Mouse (Mus musculus): ENCODE data around the gene Clns1a. TPM values are rescaled to one million over a fixed set of nuclear protein-coding genes. Genes with fewer than 3 reads are reported as not detected.

Gene Clns1a
- total and polyA plus RNA-seq, 2 experiments from 2014 or later, result 107 to 178 TPM

GRCm38 (mm10) chr7:97726080-97726479 is 29.6 kb downstream of the Clns1a start:
- Histone ChIP-seq H3K4me1 (ENCODE audit: insufficient read depth) (no peaks in the 10 kb centered on the region), H3K36me3 (ENCODE audit: insufficient read depth) (0 out of 2 replicates have a peak, but pooled peaks cover 4% of the 10 kb centered on the region), H3K27ac (ENCODE audit: low read depth, low read length) (no peak overlapping the region), H3K9me3 (ENCODE audit: low read length) (no peaks in the 10 kb centered on the region), H3K27me3 (ENCODE audit: insufficient read depth, low read length) (no peaks in the 10 kb centered on the region), H3K4me3 (ENCODE audit: low read depth, low read length) (no peak overlapping the region), H3K4me2 (ENCODE audit: low read depth) (no peak overlapping the region), H3K9ac (no peak overlapping the region)
- 72% methylated on average over 7 of the region's 7 CpGs for WGBS
- DNase-seq, result no peak
- ATAC-seq, result no peak
- TF ChIP-seq CTCF (IDR thresholded peaks at IDR 0.05; ENCODE audit: low read depth), result no peak

GRCm38 (mm10) chr7:97726778-97727177 is 30.3 kb downstream of the Clns1a start:
- ATAC-seq (no peak), DNase-seq (no peak)
- Histone ChIP-seq H3K36me3 (ENCODE audit: insufficient read depth) (0 out of 2 replicates have a peak, but pooled peaks cover 4% of the 10 kb centered on the region), H3K4me1 (ENCODE audit: insufficient read depth) (no peaks in the 10 kb centered on the region), H3K4me3 (ENCODE audit: low read depth, low read length) (no peak overlapping the region), H3K27ac (ENCODE audit: low read depth, low read length) (no peak overlapping the region), H3K9me3 (ENCODE audit: low read length) (no peaks in the 10 kb centered on the region), H3K9ac (no peak overlapping the region), H3K27me3 (ENCODE audit: insufficient read depth, low read length) (no peaks in the 10 kb centered on the region), H3K4me2 (ENCODE audit: low read depth) (no peak overlapping the region)
- WGBS, result 65% methylated on average over 7 of the region's 7 CpGs
- TF ChIP-seq CTCF (IDR thresholded peaks at IDR 0.05; ENCODE audit: low read depth), result no peak

DNA sequence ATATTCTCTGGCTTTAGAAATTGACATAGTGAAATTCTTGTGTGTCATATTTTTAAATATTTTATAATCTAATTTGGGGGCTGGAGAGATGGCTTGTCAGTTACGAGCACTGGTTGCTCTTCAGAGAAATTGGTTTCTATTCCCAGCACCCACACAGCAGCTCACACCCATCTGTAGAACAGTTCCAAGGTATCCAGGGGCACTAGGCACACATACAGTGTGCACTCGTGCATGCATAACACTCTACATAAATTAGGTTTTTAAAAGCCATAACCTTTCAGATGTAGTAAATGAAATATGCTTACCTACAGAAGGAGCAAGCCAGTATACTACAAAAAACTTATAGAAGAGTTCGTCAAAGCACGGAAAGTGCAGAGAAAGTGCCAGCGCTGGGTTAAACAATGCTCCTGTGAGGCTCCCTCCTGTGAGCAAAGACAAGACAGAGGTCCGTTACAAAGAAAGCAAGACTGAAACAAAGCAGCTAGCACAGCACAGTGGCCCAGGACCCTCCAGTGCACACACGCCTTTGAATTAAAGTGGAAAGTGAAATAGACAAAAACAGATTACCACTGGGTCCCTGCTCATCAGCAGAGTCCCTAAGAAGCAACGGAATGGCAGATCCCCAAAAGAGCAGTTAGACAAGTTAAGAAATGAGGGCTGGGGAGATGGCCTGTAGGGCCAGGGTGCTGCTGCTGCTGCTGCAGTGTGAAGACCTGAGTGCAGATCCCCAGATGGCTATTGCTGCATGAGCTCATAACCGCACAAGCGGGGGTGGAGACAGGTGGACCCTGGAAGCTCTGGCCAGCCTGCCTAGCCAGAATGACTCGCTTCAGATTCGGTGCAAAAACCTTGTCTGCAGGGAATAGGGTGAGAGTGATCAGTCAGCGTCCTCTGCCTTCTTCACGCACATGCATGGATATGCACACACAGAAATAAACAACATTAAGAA is 32.5 kb downstream of the Clns1a start:
- H3K4me3 ChIP-seq (ENCODE audit: low read depth, low read length), result no peak overlapping the region

GRCm38 (mm10) chr7:97730427-97730826 is 34.0 kb downstream of the Clns1a start:
- Histone ChIP-seq H3K9ac (no peak overlapping the region), H3K27ac (ENCODE audit: low read depth, low read length) (no peak overlapping the region), H3K4me1 (ENCODE audit: insufficient read depth) (no peaks in the 10 kb centered on the region), H3K36me3 (ENCODE audit: insufficient read depth) (0 out of 2 replicates have a peak, but pooled peaks cover 4% of the 10 kb centered on the region), H3K4me2 (ENCODE audit: low read depth) (no peak overlapping the region), H3K4me3 (ENCODE audit: low read depth, low read length) (no peak overlapping the region), H3K9me3 (ENCODE audit: low read length) (no peaks in the 10 kb centered on the region), H3K27me3 (ENCODE audit: insufficient read depth, low read length) (no peaks in the 10 kb centered on the region)
- 39% methylated on average over 3 of the region's 3 CpGs for WGBS
- no peak for DNase-seq
- no peak for TF ChIP-seq CTCF (IDR thresholded peaks at IDR 0.05; ENCODE audit: low read depth)
- ATAC-seq, result no peak

More for the DNA sequence above, 32.5 kb downstream of the Clns1a start:
- no peaks in the 10 kb centered on the region for H3K27me3 ChIP-seq (ENCODE audit: insufficient read depth, low read length)
- no peak overlapping the region for H3K4me2 ChIP-seq (ENCODE audit: low read depth)
- DNase-seq (no peak), ATAC-seq (no peak)
- no peak overlapping the region for H3K27ac ChIP-seq (ENCODE audit: low read depth, low read length)
- H3K9me3 ChIP-seq (ENCODE audit: low read length), result no peaks in the 10 kb centered on the region
- no peak overlapping the region for H3K9ac ChIP-seq
- H3K4me1 ChIP-seq (ENCODE audit: insufficient read depth), result no peaks in the 10 kb centered on the region
- 31% methylated on average over 14 of the region's 14 CpGs for WGBS
- H3K36me3 ChIP-seq (ENCODE audit: insufficient read depth), result 0 out of 2 replicates have a peak, but pooled peaks cover 4% of the 10 kb centered on the region
- TF ChIP-seq CTCF (IDR thresholded peaks at IDR 0.05; ENCODE audit: low read depth), result no peak

- H3K36me3 ChIP-seq (ENCODE audit: insufficient read depth), result no peaks in the 10 kb centered on the region
- 87% methylated on average over 5 of the region's 5 CpGs for WGBS
- peaks cover 3% of the 10 kb centered on the region; the same call in 1 of the 2 replicates for H3K4me1 ChIP-seq (ENCODE audit: insufficient read depth)
- H3K9ac ChIP-seq, result no peak overlapping the region
- ATAC-seq, result no peak
- no peak overlapping the region for H3K4me3 ChIP-seq (ENCODE audit: low read depth, low read length)
- no peak overlapping the region for H3K4me2 ChIP-seq (ENCODE audit: low read depth)
- TF ChIP-seq CTCF (IDR thresholded peaks at IDR 0.05; ENCODE audit: low read depth), result no peak
- H3K27me3 ChIP-seq (ENCODE audit: insufficient read depth, low read length), result no peaks in the 10 kb centered on the region; the same call in none of the 2 replicates
- no peaks in the 10 kb centered on the region for H3K9me3 ChIP-seq (ENCODE audit: low read length)
- no peak overlapping the region for H3K27ac ChIP-seq (ENCODE audit: low read depth, low read length)
- no peak for DNase-seq
Observed at GRCm38 (mm10) chr7:97733606-97734005, 37.2 kb downstream of the Clns1a start.

- Histone ChIP-seq H3K4me3 (ENCODE audit: low read depth, low read length) (no peak overlapping the region), H3K9ac (no peak overlapping the region), H3K4me1 (ENCODE audit: insufficient read depth) (peaks cover 3% of the 10 kb centered on the region; the same call in 1 of the 2 replicates), H3K9me3 (ENCODE audit: low read length) (no peaks in the 10 kb centered on the region), H3K27me3 (ENCODE audit: insufficient read depth, low read length) (no peaks in the 10 kb centered on the region; the same call in none of the 2 replicates), H3K4me2 (ENCODE audit: low read depth) (no peak overlapping the region), H3K27ac (ENCODE audit: low read depth, low read length) (no peak overlapping the region), H3K36me3 (ENCODE audit: insufficient read depth) (no peaks in the 10 kb centered on the region)
- ATAC-seq (no peak), DNase-seq (no peak)
- no peak for TF ChIP-seq CTCF (IDR thresholded peaks at IDR 0.05; ENCODE audit: low read depth)
- WGBS, result 82% methylated on average over 8 of the region's 8 CpGs
Observed at GRCm38 (mm10) chr7:97735021-97735420, 38.6 kb downstream of the Clns1a start.

- ATAC-seq (no peak), DNase-seq (no peak)
- no peak overlapping the region for H3K9ac ChIP-seq
- no peaks in the 10 kb centered on the region; the same call in none of the 2 replicates for H3K27me3 ChIP-seq (ENCODE audit: insufficient read depth, low read length)
- no peaks in the 10 kb centered on the region for H3K9me3 ChIP-seq (ENCODE audit: low read length)
- no peaks in the 10 kb centered on the region for H3K36me3 ChIP-seq (ENCODE audit: insufficient read depth)
- TF ChIP-seq CTCF (IDR thresholded peaks at IDR 0.05; ENCODE audit: low read depth), result no peak
- WGBS, result 29% methylated on average over 4 of the region's 4 CpGs
- no peak overlapping the region for H3K27ac ChIP-seq (ENCODE audit: low read depth, low read length)
- no peak overlapping the region for H3K4me2 ChIP-seq (ENCODE audit: low read depth)
- no peak overlapping the region for H3K4me3 ChIP-seq (ENCODE audit: low read depth, low read length)
- peaks cover 3% of the 10 kb centered on the region; the same call in 1 of the 2 replicates for H3K4me1 ChIP-seq (ENCODE audit: insufficient read depth)
Observed at GRCm38 (mm10) chr7:97735886-97736420, 39.5 kb downstream of the Clns1a start.
